Mouse (Mus musculus): ENCODE data around the gene Gfi1b.

Gfi1b gene

GRCm38 (mm10) chr2:28597733-28598547 is 23.8 kb downstream of the Gfi1b start:
- no peak for DNase-seq

GRCm38 (mm10) chr2:28596998-28597397 is 24.8 kb downstream of the Gfi1b start:
- no peak for DNase-seq

GRCm38 (mm10) chr2:28596021-28596420 is 25.8 kb downstream of the Gfi1b start:
- no peak for DNase-seq

- peak; percentile 42 for DNase-seq
These were observed 29.0 kb downstream of the Gfi1b start for GRCm38 (mm10) chr2:28592809-28593208.

GRCm38 (mm10) chr2:28591479-28591878 is 30.3 kb downstream of the Gfi1b start:
- no peak for DNase-seq

GRCm38 (mm10) chr2:28588574-28588973 is 33.2 kb downstream of the Gfi1b start:
- DNase-seq = no peak

- DNase-seq = no peak
These were observed 36.1 kb downstream of the Gfi1b start for GRCm38 (mm10) chr2:28585730-28586129.

GRCm38 (mm10) chr2:28585043-28585571 is 36.7 kb downstream of the Gfi1b start:
- DNase-seq = peak; percentile 72

GRCm38 (mm10) chr2:28583651-28584050 is 38.1 kb downstream of the Gfi1b start, which contains the start of gene Gtf3c5:
Gene Gtf3c5 (minus strand): TSS chr2:28583751.
- peak; percentile 22 for DNase-seq

GRCm38 (mm10) chr2:28582647-28583353 is 39.0 kb downstream of the Gfi1b start:
- DNase-seq = peak; percentile 86

GRCm38 (mm10) chr2:28578003-28578402 is 43.8 kb downstream of the Gfi1b start:
- DNase-seq = no peak

GRCm38 (mm10) chr2:28576815-28577214 is 45.0 kb downstream of the Gfi1b start:
- DNase-seq = no peak

- no peak for DNase-seq
These were observed 46.4 kb downstream of the Gfi1b start for GRCm38 (mm10) chr2:28575341-28575740.

GRCm38 (mm10) chr2:28569903-28570302 is 51.9 kb downstream of the Gfi1b start:
- no peak for DNase-seq

GRCm38 (mm10) chr2:28566545-28566944 is 55.2 kb downstream of the Gfi1b start:
- no peak for DNase-seq

- no peak for DNase-seq
These were observed 57.4 kb downstream of the Gfi1b start for GRCm38 (mm10) chr2:28564380-28564779.

GRCm38 (mm10) chr2:28563830-28564229 is 58.0 kb downstream of the Gfi1b start:
- peak; percentile 34 for DNase-seq

- DNase-seq = no peak
These were observed 58.5 kb downstream of the Gfi1b start, which contains the start of gene Cel for GRCm38 (mm10) chr2:28563303-28563702. Gene Cel (minus strand): TSS chr2:28563403.

Measured in cerebellum, adult 11-12 months (tissue).